Mouse (Mus musculus) thymus, adult 2 months (tissue): ENCODE measurements around the gene Nipal1. TPM values are rescaled to one million over a fixed set of nuclear protein-coding genes. Genes with fewer than 3 reads are reported as not detected.

Experiments used
- DNase-seq: peaks from one replicate; pipeline ENCODE4 v3.0.0; 2021
- H3K27ac ChIP-seq: fragments of 200-500 bp; 2 replicates; pipeline ENCODE4 v1.5.1; 2012; ENCODE audit warnings: low read length, control low read depth; ENCODE audit not compliant: control insufficient read depth, insufficient read depth
- H3K27me3 ChIP-seq: fragments of 200-500 bp; 2 replicates; pipeline ENCODE4 v1.6.1; 2012; ENCODE audit warnings: mild to moderate bottlenecking, low read length, moderate library complexity, mixed read lengths; ENCODE audit not compliant: control insufficient read depth, insufficient read depth
- H3K36me3 ChIP-seq: fragments of 200-500 bp; 2 replicates; pipeline ENCODE4 v1.6.1; 2012; ENCODE audit warnings: mild to moderate bottlenecking, low read length, moderate library complexity; ENCODE audit not compliant: control insufficient read depth, insufficient read depth
- H3K4me1 ChIP-seq: fragments of 200-500 bp; replicated peaks from 2 replicates; pipeline ENCODE4 v1.6.1; 2012; ENCODE audit warnings: low read length; ENCODE audit not compliant: control insufficient read depth, insufficient read depth
- H3K4me3 ChIP-seq: fragments of 200-500 bp; 2 replicates; pipeline ENCODE4 v1.5.1; 2012; ENCODE audit warnings: mild to moderate bottlenecking, low read length, control low read depth, moderate library complexity; ENCODE audit not compliant: control insufficient read depth, insufficient read depth
- CTCF ChIP-seq: fragments of 200-500 bp; IDR thresholded peaks from 2 replicates; pipeline ENCODE4 v1.5.1; 2012; ENCODE audit warnings: mild to moderate bottlenecking, control low read depth, low read length, moderate library complexity, borderline replicate concordance; ENCODE audit not compliant: control insufficient read depth, poor library complexity, insufficient read depth; ENCODE audit errors: extremely low read depth
- POLR2A ChIP-seq: fragments of 200-500 bp; IDR thresholded peaks from 2 replicates; pipeline ENCODE4 v1.6.1; 2012; ENCODE audit warnings: mild to moderate bottlenecking, low read length, control low read depth, moderate library complexity; ENCODE audit not compliant: control insufficient read depth, poor library complexity, insufficient read depth; ENCODE audit errors: extremely low read depth
- WGBS: fragments of 180-500 bp; shearing (Covaris S2); methylation state at CpG from one replicate; pipeline ENCODE4 v1.1.7; 2018; 5-methylcytosine and 5-hydroxymethylcytosine counted together
- polyA plus RNA-seq: library from polyadenylated mRNA; depleted of rRNA; stranded (reverse); fragments of >200 nt; gene quantifications from 2 replicates; pipeline ENCODE4 v1.2.3, GENCODE M21; 2012; rRNA removed

Nipal1 gene
- polyA plus RNA-seq, 1 experiment: 1.7 TPM

DNA sequence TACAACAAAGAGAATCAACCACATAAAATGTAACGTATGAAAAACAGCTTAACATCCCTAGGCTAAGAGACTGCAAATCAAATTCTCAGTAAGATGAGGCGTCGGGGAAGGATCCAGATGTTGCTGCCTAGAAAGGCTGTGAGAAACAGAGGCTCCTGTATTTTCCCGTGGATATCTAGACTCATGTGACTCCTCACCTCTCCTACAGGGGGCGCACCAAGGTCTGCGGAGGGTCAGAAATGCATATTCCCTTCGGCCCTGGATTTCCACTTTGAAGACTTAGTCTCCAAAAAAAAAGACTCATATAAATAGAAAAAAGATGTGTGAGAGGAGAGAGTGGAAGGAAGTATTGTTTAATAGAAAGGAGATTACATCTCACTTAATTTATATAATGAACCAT lies 73.0 kb downstream of the Nipal1 start:
- Histone ChIP-seq H3K4me3 (no peak overlapping the region), H3K4me1 (no peaks in the 10 kb centered on the region), H3K27me3 (no peaks in the 10 kb centered on the region), H3K27ac (no peak overlapping the region), H3K36me3 (peaks cover 42% of the 10 kb centered on the region)
- 30% methylated on average over 7 of the region's 7 CpGs for WGBS
- no peak for TF ChIP-seq CTCF
- TF ChIP-seq POLR2A: no peak
- DNase-seq: peak; percentile 43

Other genes starting within 250 kb of the Nipal1 start
- 0.48 and 3.5 TPM in 2 replicates for gene Corin, start 143.3 kb upstream of the Nipal1 start, polyA plus RNA-seq
- 6.3 and 7.8 TPM in 2 replicates for gene Nfxl1, start 88.1 kb upstream of the Nipal1 start, polyA plus RNA-seq
- 0.66 and 1.2 TPM in 2 replicates for gene Zar1, start 66.5 kb upstream of the Nipal1 start, polyA plus RNA-seq
- 0.15 TPM in 2 replicates for gene Gm5868, start 60.2 kb upstream of the Nipal1 start, polyA plus RNA-seq
- gene Cnga1, start 3.5 kb upstream of the Nipal1 start, polyA plus RNA-seq: 1.4 and 1.6 TPM in 2 replicates
- 20.0 and 22.8 TPM in 2 replicates for gene Txk, start 105.0 kb downstream of the Nipal1 start, polyA plus RNA-seq
- 12.4 and 18.3 TPM in 2 replicates for gene Tec, start 220.7 kb downstream of the Nipal1 start, polyA plus RNA-seq